Mouse (Mus musculus) urinary bladder, postnatal 10 days (tissue): ENCODE results near the gene Sgca.
"Not testable (repeated sequence)": the region's sequence is repeated elsewhere in the genome, so short reads cannot be mapped to it uniquely, and the experiment has no call there.

Source experiments
- DNase-seq: peaks from one replicate; pipeline ENCODE4 v3.0.0; 2022; ENCODE audit warnings: low spot score

Gene Sgca

GRCm38 (mm10) chr11:94986435-94986834, 10.3 kb upstream of the Sgca start:
- no peak for DNase-seq

- DNase-seq: no peak
Observed at GRCm38 (mm10) chr11:94985822-94986221, 9.7 kb upstream of the Sgca start.

GRCm38 (mm10) chr11:94985140-94985539, 9.0 kb upstream of the Sgca start:
- DNase-seq: no peak

- DNase-seq: no peak
Observed at GRCm38 (mm10) chr11:94979462-94980179, 3.5 kb upstream of the Sgca start.

- peak; percentile 86 for DNase-seq
Observed at GRCm38 (mm10) chr11:94978947-94979346, 2.8 kb upstream of the Sgca start.

GRCm38 (mm10) chr11:94978178-94978915, 2.2 kb upstream of the Sgca start:
- no peak for DNase-seq

- no peak for DNase-seq
Observed at GRCm38 (mm10) chr11:94974951-94975350, 1.2 kb downstream of the Sgca start.

- no peak for DNase-seq
Observed at GRCm38 (mm10) chr11:94973313-94973712, 2.8 kb downstream of the Sgca start.

GRCm38 (mm10) chr11:94972887-94973286, 3.2 kb downstream of the Sgca start:
- DNase-seq: no peak

- DNase-seq: no peak
Observed at GRCm38 (mm10) chr11:94971895-94972615, 4.1 kb downstream of the Sgca start.

GRCm38 (mm10) chr11:94970210-94970943, 5.8 kb downstream of the Sgca start:
- no peak for DNase-seq

- DNase-seq: not testable (repeated sequence)
Observed at GRCm38 (mm10) chr11:94969709-94970108, 6.4 kb downstream of the Sgca start.

GRCm38 (mm10) chr11:94968187-94968586, 7.9 kb downstream of the Sgca start:
- no peak for DNase-seq

GRCm38 (mm10) chr11:94967419-94967818, 8.7 kb downstream of the Sgca start, which contains the start of gene Hils1:
Gene Hils1 (plus strand): TSS chr11:94967593.
- DNase-seq: no peak

GRCm38 (mm10) chr11:94962534-94963101, 13.5 kb downstream of the Sgca start:
- DNase-seq: no peak

- no peak for DNase-seq
Observed at GRCm38 (mm10) chr11:94958065-94958858, 17.9 kb downstream of the Sgca start.

GRCm38 (mm10) chr11:94957693-94958064, 18.4 kb downstream of the Sgca start:
- no peak for DNase-seq

- DNase-seq: no peak
Observed at GRCm38 (mm10) chr11:94955103-94955502, 21.0 kb downstream of the Sgca start.

GRCm38 (mm10) chr11:94952169-94952568, 24.0 kb downstream of the Sgca start:
- no peak for DNase-seq

GRCm38 (mm10) chr11:94945236-94945635, 30.9 kb downstream of the Sgca start:
- DNase-seq: no peak

- no peak for DNase-seq
Observed at GRCm38 (mm10) chr11:94944295-94944694, 31.8 kb downstream of the Sgca start.
